Mouse (Mus musculus): ENCODE data around the gene Cops9. TPM values are rescaled to one million over a fixed set of nuclear protein-coding genes. Genes with fewer than 3 reads are reported as not detected.

Cops9 gene
- total and polyA plus RNA-seq, 3 experiments, result 168 to 209 (median 185) TPM

GRCm38 (mm10) chr1:92683151-92683550 is 41.4 kb upstream of the Cops9 start:
- no peak overlapping the region for H3K4me2 ChIP-seq (ENCODE audit: insufficient read depth, low read depth, poor library complexity, severe bottlenecking)
- peaks cover 0 to 4% of the 10 kb centered on the region in 2 experiments; a peak in 1 of 4 replicates for H3K4me1 ChIP-seq (ENCODE audit: control insufficient read depth in 1 of 2, insufficient read depth in 2 of 2)
- no peaks in the 10 kb centered on the region for H3K9me3 ChIP-seq (replicated peaks; ENCODE audit: low read length)
- no peak for DNase-seq (ENCODE audit: extremely low read depth)
- no peak overlapping the region for H3K27ac ChIP-seq (ENCODE audit: insufficient read depth, low read depth)
- no peak overlapping the region for H3K4me3 ChIP-seq (replicated peaks in 1 of 3; ENCODE audit: low read depth in 2 of 3, low read length in 2 of 3, poor library complexity in 1 of 3)
- no peaks in the 10 kb centered on the region for H3K36me3 ChIP-seq (replicated peaks in 1 of 2; ENCODE audit: control insufficient read depth in 1 of 2, insufficient read depth in 1 of 2, low read length in 1 of 2)
- dilution Hi-C loops (cut with MboI; ENCODE audit: extremely low pct_ligation_motif_present, extremely low pct_unique_long_range_greater_than_20kb, low sequenced_read_pairs), result no loop called here
- no peaks in the 10 kb centered on the region for H3K79me2 ChIP-seq (replicated peaks; ENCODE audit: control insufficient read depth, extremely low read depth, insufficient read depth, poor library complexity, severe bottlenecking)
- H3K27me3 ChIP-seq (replicated peaks), result peaks cover 71% of the 10 kb centered on the region
- TF ChIP-seq TCF12 (IDR thresholded peaks at IDR 0.05; ENCODE audit: low read depth, low read length) (no peak), CHD1 (IDR thresholded peaks at IDR 0.05; ENCODE audit: low read depth, low read length) (no peak), BHLHE40 (IDR thresholded peaks at IDR 0.05; ENCODE audit: low read depth, low read length) (no peak), MAX (IDR thresholded peaks at IDR 0.05; ENCODE audit: low read length) (no peak), MYC (IDR thresholded peaks at IDR 0.05; ENCODE audit: low read depth, low read length) (no peak), PAX5 (IDR thresholded peaks at IDR 0.05; ENCODE audit: low read length) (no peak), ZNF384 (IDR thresholded peaks at IDR 0.05; ENCODE audit: low read depth, low read length) (no peak), UBTF (IDR thresholded peaks at IDR 0.05; ENCODE audit: low read depth, low read length) (no peak), SMC3 (IDR thresholded peaks at IDR 0.05; ENCODE audit: low read depth, low read length) (no peak), E2F4 (IDR thresholded peaks at IDR 0.05; ENCODE audit: insufficient replicate concordance, low read depth, low read length) (no peak), CTCF (conservative IDR thresholded peaks at IDR 0.05 in 1 of 2, IDR thresholded peaks at IDR 0.05 in 1 of 2; ENCODE audit: low read depth in 2 of 2, low read length in 2 of 2) (no peak), SIN3A (IDR thresholded peaks at IDR 0.05; ENCODE audit: low read length) (no peak), USF2 (conservative IDR thresholded peaks at IDR 0.05; ENCODE audit: low read depth, low read length) (no peak), USF1 (IDR thresholded peaks at IDR 0.05; ENCODE audit: low read depth, low read length) (no peak), EP300 (IDR thresholded peaks at IDR 0.05; ENCODE audit: low read length) (no peak), KAT2A (IDR thresholded peaks at IDR 0.05; ENCODE audit: insufficient replicate concordance, low read length) (no peak), RAD21 (IDR thresholded peaks at IDR 0.05; ENCODE audit: low read depth, low read length) (no peak), NELFE (IDR thresholded peaks at IDR 0.05; ENCODE audit: low read depth, low read length) (no peak), GABPA (IDR thresholded peaks at IDR 0.05; ENCODE audit: insufficient replicate concordance, low read depth, low read length) (no peak)
- in situ Hi-C loops (cut with MboI; ENCODE audit: low pct_ligation_motif_present, low pct_unique_long_range_greater_than_20kb, low sequenced_read_pairs), result no loop called here
- no peak overlapping the region for H3K9ac ChIP-seq (ENCODE audit: insufficient read depth, low read depth)

GRCm38 (mm10) chr1:92680668-92681603 is 39.2 kb upstream of the Cops9 start:
- no peak for DNase-seq (ENCODE audit: extremely low read depth)
- H3K9me3 ChIP-seq (replicated peaks; ENCODE audit: low read length), result no peaks in the 10 kb centered on the region
- no peaks in the 10 kb centered on the region for H3K79me2 ChIP-seq (replicated peaks; ENCODE audit: control insufficient read depth, extremely low read depth, insufficient read depth, poor library complexity, severe bottlenecking)
- in situ Hi-C loops (cut with MboI; ENCODE audit: low pct_ligation_motif_present, low pct_unique_long_range_greater_than_20kb, low sequenced_read_pairs), result no loop called here
- no peak overlapping the region for H3K9ac ChIP-seq (ENCODE audit: insufficient read depth, low read depth)
- dilution Hi-C loops (cut with MboI; ENCODE audit: extremely low pct_ligation_motif_present, extremely low pct_unique_long_range_greater_than_20kb, low sequenced_read_pairs), result no loop called here
- peaks cover 0 to 7% of the 10 kb centered on the region in 2 experiments; a peak in 2 of 4 replicates for H3K4me1 ChIP-seq (ENCODE audit: control insufficient read depth in 1 of 2, insufficient read depth in 2 of 2)
- no peak overlapping the region for H3K4me3 ChIP-seq (replicated peaks in 1 of 3; ENCODE audit: low read depth in 2 of 3, low read length in 2 of 3, poor library complexity in 1 of 3)
- TF ChIP-seq E2F4 (IDR thresholded peaks at IDR 0.05; ENCODE audit: insufficient replicate concordance, low read depth, low read length) (no peak), KAT2A (IDR thresholded peaks at IDR 0.05; ENCODE audit: insufficient replicate concordance, low read length) (no peak), CTCF (conservative IDR thresholded peaks at IDR 0.05 in 1 of 2, IDR thresholded peaks at IDR 0.05 in 1 of 2; ENCODE audit: low read depth in 2 of 2, low read length in 2 of 2) (0 out of 4 replicates have a peak, but pooled peaks of 1 of the 2 experiments have one; percentile 2)
- no peak overlapping the region for H3K27ac ChIP-seq (ENCODE audit: insufficient read depth, low read depth)
- H3K36me3 ChIP-seq (replicated peaks in 1 of 2; ENCODE audit: control insufficient read depth in 1 of 2, insufficient read depth in 1 of 2, low read length in 1 of 2), result no peaks in the 10 kb centered on the region
- H3K27me3 ChIP-seq (replicated peaks), result peaks cover 67% of the 10 kb centered on the region
- H3K4me2 ChIP-seq (ENCODE audit: insufficient read depth, low read depth, poor library complexity, severe bottlenecking), result no peak overlapping the region

Data from CH12.LX (cell line).